Mouse (Mus musculus) right cerebral cortex, postnatal 14 days (tissue): ENCODE results near the gene AI837181.

ENCODE experiments used
- DNase-seq: peaks from one replicate; pipeline ENCODE4 v3.0.0; 2022

AI837181 gene

GRCm38 (mm10) chr19:5448354-5449150, 23.6 kb downstream of the AI837181 start:
- DNase-seq = no peak

DNA sequence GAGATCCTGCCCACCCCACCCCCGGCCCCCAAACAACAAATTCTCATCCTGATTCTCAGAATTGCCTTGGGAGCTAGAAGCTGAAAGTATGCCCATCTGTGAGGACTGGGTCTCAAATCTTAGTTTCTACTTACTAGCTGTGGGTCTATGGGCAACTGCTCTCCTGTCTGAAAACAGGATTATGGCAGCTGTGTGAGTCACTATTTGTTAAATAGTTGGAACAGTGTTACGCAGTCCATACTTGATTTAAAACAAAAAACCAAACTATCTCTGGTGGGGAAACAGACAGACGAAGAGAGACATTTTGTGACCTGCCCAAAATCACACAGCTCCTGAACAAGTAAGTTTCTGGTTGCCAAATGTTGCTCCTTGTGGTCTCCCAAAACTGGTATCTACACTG, 24.7 kb downstream of the AI837181 start:
- DNase-seq = no peak

GRCm38 (mm10) chr19:5451766-5452165, 26.8 kb downstream of the AI837181 start:
- DNase-seq = no peak

GRCm38 (mm10) chr19:5455037-5455436, 30.1 kb downstream of the AI837181 start:
- no peak for DNase-seq

DNA sequence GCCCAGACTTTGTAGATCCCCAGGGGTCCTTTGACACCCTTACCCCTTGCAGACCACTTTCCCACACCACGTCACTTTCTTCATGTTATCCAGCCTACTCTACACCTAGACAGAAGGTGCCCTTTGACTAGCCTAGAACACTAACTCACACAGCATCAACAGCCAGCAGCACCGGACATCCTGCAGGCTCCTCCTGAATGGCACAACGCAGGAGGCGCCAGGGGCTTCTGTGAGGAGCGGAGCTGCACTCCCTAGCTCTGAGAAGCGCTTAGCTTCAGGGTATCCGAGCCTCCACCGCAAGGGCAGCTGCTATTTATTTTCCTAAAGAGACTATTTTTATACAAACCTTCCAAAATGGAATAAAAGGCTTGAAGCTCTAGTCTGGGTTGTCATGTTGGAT, 30.6 kb downstream of the AI837181 start:
- DNase-seq = no peak

DNA sequence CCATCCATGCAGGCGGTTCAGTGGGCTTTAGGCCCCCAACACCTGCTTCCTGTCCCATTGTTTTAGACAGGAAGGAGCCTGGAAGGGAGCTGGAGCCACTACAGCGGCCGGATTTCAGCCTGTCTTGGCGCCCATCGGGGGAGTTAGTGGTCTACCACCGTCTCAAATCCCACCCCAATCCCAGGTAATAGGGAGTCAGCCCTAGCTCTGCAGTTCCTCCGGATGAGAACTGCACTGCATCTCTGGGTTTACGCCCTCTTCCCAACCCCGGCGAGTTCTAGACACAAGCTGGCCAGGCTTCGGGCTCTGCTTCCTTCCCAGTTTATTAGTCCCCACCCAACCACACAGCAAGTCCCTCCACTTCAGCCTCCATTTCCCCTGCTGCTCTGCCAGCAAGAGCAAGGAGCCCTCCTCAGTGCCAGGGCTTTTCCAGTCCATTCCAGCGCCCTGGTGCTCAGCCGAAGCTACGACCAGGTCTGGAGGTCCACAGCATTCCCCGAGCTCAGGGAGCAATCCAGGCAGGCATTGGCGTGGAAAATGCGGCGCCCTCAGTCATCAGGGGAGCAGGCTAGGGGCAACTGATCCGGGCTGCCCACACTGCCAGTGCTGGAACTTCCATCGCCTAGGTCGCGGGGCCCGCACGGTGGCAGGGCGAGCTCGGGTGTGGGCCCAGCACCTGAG, 31.4 kb downstream of the AI837181 start:
- no peak for DNase-seq

DNA sequence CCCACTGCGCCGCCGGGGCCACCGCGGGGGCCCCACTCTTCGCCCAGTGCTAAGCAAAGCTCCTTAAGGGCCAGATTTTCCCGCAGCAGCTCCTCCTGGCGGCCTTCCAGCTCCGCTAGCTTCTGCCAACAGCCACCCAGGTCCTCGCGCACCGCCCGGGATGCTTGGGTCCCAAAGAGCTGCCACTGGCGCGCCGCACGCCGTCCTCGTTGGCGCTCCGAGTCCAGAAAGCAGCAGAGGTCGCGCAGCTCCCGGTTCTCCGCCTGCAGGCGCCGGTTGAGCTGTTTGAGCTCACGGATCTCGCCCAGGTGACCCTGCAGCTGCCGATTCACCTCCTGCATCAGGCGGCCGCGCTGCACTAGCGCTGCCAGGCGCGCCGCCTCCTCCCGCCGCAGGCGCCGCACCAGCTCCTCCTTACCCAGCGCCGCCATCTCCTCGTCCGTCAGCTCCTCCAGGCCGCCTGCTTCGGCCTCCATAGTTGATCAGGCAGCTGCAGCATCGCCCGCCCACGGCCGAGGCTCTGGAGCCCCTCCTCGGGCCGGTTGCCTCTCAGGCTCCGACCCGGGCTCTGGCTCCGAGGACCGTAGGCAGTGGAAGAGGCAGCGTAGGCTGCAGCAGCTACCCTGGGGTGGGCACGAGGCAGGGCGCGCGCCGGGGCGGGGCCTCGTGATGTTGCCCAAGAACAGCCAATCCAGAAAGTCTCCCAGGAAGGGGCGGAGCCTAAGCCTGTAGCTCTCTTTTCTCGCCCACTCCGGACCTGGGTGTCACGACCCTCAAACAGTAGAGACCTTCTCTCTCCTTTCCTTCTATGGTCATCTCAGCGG, 32.2 kb downstream of the AI837181 start:
- peak; percentile 96 for DNase-seq

- DNase-seq = no peak
Measured at GRCm38 (mm10) chr19:5457746-5458442, 33.0 kb downstream of the AI837181 start, which contains the start of gene Ccdc85b. Ccdc85b (minus strand) TSS chr19:5457894.

DNA sequence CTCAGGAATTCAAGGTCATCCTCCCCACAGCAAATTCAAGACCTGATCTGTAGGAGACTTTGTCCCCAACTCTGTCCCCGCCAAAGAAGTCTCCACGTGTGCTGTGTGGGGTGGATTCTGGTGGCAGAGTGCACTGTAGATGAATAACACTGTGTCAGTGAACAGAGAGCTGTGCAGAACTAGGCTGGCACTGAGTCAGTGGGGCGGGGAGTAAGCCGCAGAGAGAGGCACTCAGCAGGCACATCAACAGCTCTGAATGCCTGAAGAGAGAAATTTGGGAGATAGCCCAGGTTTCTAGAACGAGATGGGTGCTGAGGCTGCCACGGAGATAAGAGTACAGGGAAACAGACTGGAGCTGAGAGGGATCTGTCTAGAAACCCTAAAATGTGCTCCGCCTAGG, 34.1 kb downstream of the AI837181 start:
- peak; percentile 52 for DNase-seq

DNA sequence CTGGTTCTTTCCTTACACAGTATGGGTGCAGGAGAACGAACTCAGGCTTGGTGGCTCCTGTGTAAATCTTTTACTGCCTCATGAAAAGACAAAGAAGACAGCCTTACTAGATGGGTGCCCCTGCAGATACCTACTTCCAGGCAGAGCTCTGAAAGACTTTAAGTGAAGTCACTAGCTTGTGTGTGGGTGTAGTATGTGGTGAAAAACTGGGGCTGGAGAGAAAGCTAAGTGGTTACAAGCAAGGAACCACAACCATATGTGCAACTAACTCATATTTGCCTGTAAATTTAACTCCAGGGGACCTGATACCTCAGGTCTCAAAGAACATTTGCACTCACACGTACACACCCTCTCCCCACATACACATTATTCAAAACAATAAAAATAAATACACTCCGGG, 35.0 kb downstream of the AI837181 start:
- no peak for DNase-seq

- DNase-seq = peak; percentile 88
Measured at GRCm38 (mm10) chr19:5460465-5460911, 35.5 kb downstream of the AI837181 start, which contains the start of gene Fibp. Fibp (plus strand) TSS chr19:5460615.

GRCm38 (mm10) chr19:5461411-5461810, 36.5 kb downstream of the AI837181 start:
- DNase-seq = no peak

DNA sequence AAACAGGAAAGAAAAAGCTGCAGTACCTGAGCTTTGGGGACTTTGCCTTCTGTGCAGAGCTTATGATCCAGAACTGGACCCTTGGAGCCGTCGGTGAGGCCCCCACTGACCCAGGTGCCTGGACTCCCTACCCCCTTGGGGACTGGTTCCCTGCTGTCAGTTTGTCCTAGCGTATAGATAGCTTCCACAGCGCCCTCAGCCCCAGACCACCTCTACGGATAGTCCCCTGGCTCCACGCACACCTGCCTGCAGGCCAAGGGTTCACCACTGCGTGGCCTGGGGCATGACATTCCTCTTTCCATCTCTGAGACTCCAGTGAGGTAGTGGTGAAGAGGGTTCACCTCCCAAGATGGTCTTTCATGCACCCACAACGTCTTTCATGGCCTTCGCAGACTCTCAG, 38.3 kb downstream of the AI837181 start:
- no peak for DNase-seq

DNA sequence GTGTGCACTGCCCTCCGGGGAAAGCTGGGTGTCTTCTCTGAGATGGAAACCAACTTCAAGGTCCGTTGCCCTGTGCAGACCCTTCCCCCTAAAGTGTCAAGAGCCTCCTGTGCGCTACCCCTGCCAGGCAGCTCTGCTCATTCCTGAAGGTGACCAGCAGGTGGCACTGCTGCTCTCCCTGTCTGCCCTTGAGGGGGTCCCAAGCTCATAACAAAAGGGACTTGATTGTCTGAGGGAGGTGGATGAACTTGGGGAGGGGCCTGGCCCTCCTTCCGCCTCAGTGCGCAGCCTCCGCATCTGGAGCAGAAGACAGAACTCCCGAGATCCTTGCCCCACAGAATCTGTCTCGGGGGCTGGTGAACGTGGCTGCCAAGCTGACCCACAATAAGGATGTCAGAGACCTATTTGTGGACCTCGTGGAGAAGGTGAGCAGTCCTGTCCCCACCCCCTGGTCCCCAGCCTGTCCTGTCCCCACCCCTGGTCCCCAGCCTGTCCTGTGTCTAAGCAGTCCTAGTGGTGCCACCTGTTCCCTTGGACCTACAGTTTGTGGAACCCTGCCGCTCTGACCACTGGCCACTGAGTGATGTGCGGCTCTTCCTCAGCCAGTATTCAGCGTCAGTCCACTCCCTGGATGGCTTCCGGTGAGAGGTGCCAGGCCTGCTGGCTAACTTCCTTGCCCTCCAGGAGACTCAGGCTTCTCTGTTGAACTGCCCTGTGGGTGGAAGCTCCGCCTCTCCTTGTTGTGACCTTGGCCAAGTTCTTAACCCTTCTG, 39.0 kb downstream of the AI837181 start:
- DNase-seq = peak; percentile 60

DNA sequence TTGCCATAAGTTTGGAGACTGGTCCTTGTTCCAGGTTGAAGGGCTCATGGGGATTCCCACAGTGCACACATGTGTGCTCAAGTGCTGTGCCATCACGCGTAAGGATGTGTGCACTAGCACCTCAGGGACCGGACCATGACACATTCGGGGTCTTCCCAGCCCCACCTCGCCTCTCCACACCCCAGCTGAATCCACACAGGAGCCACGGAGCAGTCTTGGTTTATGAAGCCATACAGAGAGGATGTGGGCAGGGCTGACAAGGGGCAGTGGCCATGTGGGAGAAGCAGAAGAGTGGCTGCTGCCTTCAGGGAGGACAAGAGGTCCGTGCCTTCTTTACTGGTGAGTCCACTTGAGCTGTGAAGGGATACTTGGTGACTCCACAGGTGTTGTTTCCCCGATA, 40.1 kb downstream of the AI837181 start:
- no peak for DNase-seq

DNA sequence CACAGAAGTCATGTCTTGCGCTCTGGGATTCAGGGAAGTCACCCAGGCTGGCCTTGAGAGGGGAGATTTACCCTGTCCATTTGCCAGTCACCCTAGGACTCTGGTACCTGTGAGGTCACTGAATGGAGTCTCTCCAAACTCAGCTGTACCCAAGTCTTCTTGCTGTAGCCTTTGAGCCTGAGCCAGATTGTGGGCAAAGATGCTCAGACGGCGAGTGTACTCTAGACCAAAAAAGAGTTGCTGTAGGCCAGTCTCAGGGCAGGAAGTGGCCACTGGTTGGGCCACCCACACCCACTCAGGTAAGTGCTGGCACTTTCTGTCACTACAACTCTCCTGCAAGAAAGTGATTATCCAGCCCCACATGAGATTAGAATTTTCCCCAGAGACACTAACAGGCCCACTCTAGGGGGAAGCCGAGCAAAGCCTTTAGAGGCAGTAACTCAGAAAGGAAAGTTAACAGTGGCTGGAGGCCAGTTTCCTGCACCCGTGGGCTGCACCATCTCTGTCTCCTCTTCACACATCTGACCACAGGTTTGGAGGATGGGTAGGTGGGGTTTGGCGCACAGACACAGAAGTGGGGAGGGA, 42.1 kb downstream of the AI837181 start:
- no peak for DNase-seq

DNA sequence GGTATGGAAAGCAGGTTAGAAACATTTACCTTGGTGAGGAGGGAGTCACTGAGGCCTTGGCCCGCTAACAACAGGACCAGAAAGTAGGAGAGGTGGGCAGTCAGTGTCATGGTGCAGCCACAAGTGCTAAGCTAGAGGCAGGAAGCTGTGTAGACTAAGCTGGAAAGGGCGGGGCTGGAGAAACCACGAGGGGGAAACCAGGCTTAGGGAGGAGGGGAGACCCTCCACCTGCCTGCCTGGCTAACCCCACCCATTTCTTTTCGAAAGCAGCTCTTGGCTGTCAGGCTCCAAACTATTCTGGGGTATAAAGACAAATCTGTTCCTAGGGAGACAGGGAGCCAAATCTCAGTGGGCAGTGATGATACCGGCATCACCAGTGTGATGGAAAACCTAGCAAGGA, 43.4 kb downstream of the AI837181 start, which contains the start of gene Ctsw:
Ctsw (minus strand) TSS at position 134 of the 400 bp plus-strand sequence.
- DNase-seq = no peak

DNA sequence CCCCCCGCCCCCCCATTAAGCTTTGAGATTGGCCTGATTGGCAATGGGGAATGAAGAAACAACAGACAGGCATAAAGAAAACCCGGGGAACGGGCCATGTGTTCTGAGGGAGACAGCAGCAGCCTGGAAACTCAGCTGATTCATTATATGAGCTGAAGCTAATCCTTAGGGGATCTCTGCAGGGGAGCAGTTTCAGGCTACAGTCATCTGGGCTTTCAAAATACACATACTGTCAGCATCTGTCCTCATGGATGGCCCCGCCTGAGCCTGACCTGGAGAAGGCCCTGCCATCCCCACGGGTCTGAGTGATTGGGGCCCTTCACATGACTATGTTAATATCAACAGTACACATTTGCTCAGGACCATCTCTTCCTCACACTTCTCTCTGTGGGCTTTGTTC, 46.9 kb downstream of the AI837181 start:
- no peak for DNase-seq

GRCm38 (mm10) chr19:5472857-5473256, 47.9 kb downstream of the AI837181 start:
- DNase-seq = no peak

GRCm38 (mm10) chr19:5473720-5474119, 48.8 kb downstream of the AI837181 start, which contains the start of gene Efemp2:
Efemp2 (plus strand) TSS chr19:5473954.
- peak; percentile 68 for DNase-seq
